Mouse (Mus musculus): Measurements from ENCODE around the gene Ccr10.

- TF ChIP-seq CTCF (IDR thresholded peaks at IDR 0.05; ENCODE audit: low read depth): no peak
- TF ChIP-seq EP300 (optimal IDR thresholded peaks at IDR 0.05): no peak
Measured at GRCm38 (mm10) chr11:101162772-101163171, 12.5 kb downstream of the Ccr10 start.
